30 mouse cellular contexts compared by ENCODE assay signal in genomic region chr5:32338766-32339165, GRCm38 (mm10).
DNase-seq lines count a peak whose midpoint lies in the region; ATAC-seq lines count a peak whose summit lies in the region.
"Had no signal": no experiment of that assay in that cellular context is flagged by ENCODE, and none has a peak within 500 bp of the region (broad histone marks: within the 10 kb centered on the region; RNA-seq: fewer than 3 reads in every experiment).

No protein-coding gene starts in this region.

- peaks cover 82% of the 10 kb centered on the region for H3K4me1 ChIP-seq in heart, embryonic 10.5 days
- peaks cover 36% of the 10 kb centered on the region for H3K4me1 ChIP-seq in stomach, embryonic 16.5 days (ENCODE audit: control insufficient read depth, insufficient read depth, low read length)

- DNase-seq in heart, embryonic 10.5 days (ENCODE audit: low spot score): no peak
- DNase-seq in heart, adult 9 months (ENCODE audit: low spot score in 2 of 2): no peak
- DNase-seq in layer of hippocampus, adult 9-11 months: peak; percentile 52
- no peak for DNase-seq in layer of hippocampus, postnatal 10 days (ENCODE audit: low spot score in 2 of 2)
- DNase-seq in embryo, embryonic 10 days (ENCODE audit: low spot score): no peak
- DNase-seq: adrenal gland, postnatal 25 days; cerebellum, adult 18-20 months; cerebellum, postnatal 25 days; embryo, embryonic 11 days; gastrocnemius, postnatal 36 days; heart, adult 18-20 months; heart, postnatal 36 days; kidney, adult 2 months; kidney, postnatal 4 days; right cerebral cortex, adult 18-20 months; spleen, adult 18-20 months had no signal

- H3K4me2 ChIP-seq in stomach, embryonic 16.5 days (ENCODE audit: low read depth, low read length): no peak overlapping the region
- H3K4me2 ChIP-seq: embryonic facial prominence, embryonic 13.5 days; hindbrain, embryonic 12.5 days; intestine, embryonic 15.5 days; limb, embryonic 13.5 days; liver, embryonic 11.5 days; lung, embryonic 15.5 days; midbrain, embryonic 12.5 days; neural tube, embryonic 12.5 days had no signal

- H3K4me3 ChIP-seq in heart, embryonic 10.5 days: no peak overlapping the region
- no peak overlapping the region for H3K4me3 ChIP-seq in stomach, embryonic 16.5 days (replicated peaks; ENCODE audit: low read length)
- H3K4me3 ChIP-seq: embryonic facial prominence, embryonic 13.5 days; erythroblast, embryonic 14.5 days; hindbrain, embryonic 12.5 days; intestine, embryonic 15.5 days; limb, embryonic 13.5 days; lung, embryonic 15.5 days; midbrain, embryonic 12.5 days; myocyte; neural tube, embryonic 12.5 days had no signal

- H3K27ac ChIP-seq in heart, embryonic 10.5 days: 0 out of 2 replicates have a peak overlapping the region, but pooled peaks have one; percentile 19
- peak overlapping the region; percentile 84 for H3K27ac ChIP-seq in stomach, embryonic 16.5 days (ENCODE audit: low read length)
- H3K27ac ChIP-seq: embryonic facial prominence, embryonic 13.5 days; hindbrain, embryonic 12.5 days; hindbrain, postnatal 0 days; intestine, embryonic 15.5 days; kidney, postnatal 0 days; limb, embryonic 13.5 days; lung, embryonic 15.5 days; midbrain, embryonic 12.5 days; neural tube, embryonic 12.5 days had no signal

- H3K9ac ChIP-seq in stomach, embryonic 16.5 days (ENCODE audit: low read length): no peak overlapping the region
- H3K9ac ChIP-seq: embryonic facial prominence, embryonic 13.5 days; hindbrain, embryonic 12.5 days; intestine, embryonic 15.5 days; limb, embryonic 13.5 days; lung, embryonic 15.5 days; midbrain, embryonic 12.5 days; neural tube, embryonic 12.5 days had no signal

- H3K36me3 ChIP-seq in heart, embryonic 10.5 days: no peaks in the 10 kb centered on the region
- H3K36me3 ChIP-seq in stomach, embryonic 16.5 days (ENCODE audit: control insufficient read depth, insufficient read depth, low read length): no peaks in the 10 kb centered on the region
- H3K36me3 ChIP-seq: embryonic facial prominence, embryonic 13.5 days; hindbrain, embryonic 12.5 days; intestine, embryonic 15.5 days; limb, embryonic 13.5 days; lung, embryonic 15.5 days; midbrain, embryonic 12.5 days; neural tube, embryonic 12.5 days had no signal

- no peaks in the 10 kb centered on the region for H3K9me3 ChIP-seq in heart, embryonic 10.5 days
- H3K9me3 ChIP-seq in stomach, embryonic 16.5 days (replicated peaks; ENCODE audit: control insufficient read depth, low read length): no peaks in the 10 kb centered on the region
- H3K9me3 ChIP-seq: embryonic facial prominence, embryonic 13.5 days; hindbrain, embryonic 12.5 days; intestine, embryonic 15.5 days; limb, embryonic 13.5 days; lung, embryonic 15.5 days; midbrain, embryonic 12.5 days; neural tube, embryonic 12.5 days had no signal

- no peaks in the 10 kb centered on the region for H3K27me3 ChIP-seq in heart, embryonic 10.5 days (ENCODE audit: insufficient read depth, poor library complexity, severe bottlenecking)
- no peaks in the 10 kb centered on the region for H3K27me3 ChIP-seq in stomach, embryonic 16.5 days (ENCODE audit: control insufficient read depth, insufficient read depth, low read length)
- H3K27me3 ChIP-seq: embryonic facial prominence, embryonic 13.5 days; hindbrain, embryonic 12.5 days; intestine, embryonic 15.5 days; limb, embryonic 13.5 days; lung, embryonic 15.5 days; midbrain, embryonic 12.5 days; neural tube, embryonic 12.5 days had no signal

- 75% methylated on average over 3 of the region's 3 CpGs for WGBS in heart, embryonic 10.5 days
- WGBS in stomach, embryonic 16.5 days: 62% methylated on average over 3 of the region's 3 CpGs

- no peak for ATAC-seq in stomach, embryonic 16.5 days (ENCODE audit: insufficient read depth, low FRiP score)
- ATAC-seq: forebrain, embryonic 16.5 days; hindbrain, postnatal 0 days; intestine, embryonic 15.5 days had no signal
